Mouse (Mus musculus): ENCODE results near the gene Cxcl5. TPM values are rescaled to one million over a fixed set of nuclear protein-coding genes. Genes with fewer than 3 reads are reported as not detected.
"Not testable (repeated sequence)": the region's sequence is repeated elsewhere in the genome, so short reads cannot be mapped to it uniquely, and the experiment has no call there.

Gene Cxcl5
- polyA plus RNA-seq, 1 experiment from 2014 or later, result 0.31 TPM

GRCm38 (mm10) chr5:90789306-90790073 is 30.3 kb downstream of the Cxcl5 start:
- H3K4me3 ChIP-seq, result no peak overlapping the region
- ATAC-seq (ENCODE audit: low FRiP score, low read depth), result no peak
- H3K36me3 ChIP-seq, result no peaks in the 10 kb centered on the region
- H3K4me1 ChIP-seq (replicated peaks), result peaks cover 7% of the 10 kb centered on the region; the same call in 1 of the 2 replicates
- H3K27me3 ChIP-seq, result no peaks in the 10 kb centered on the region
- no peak overlapping the region for H3K27ac ChIP-seq (replicated peaks)
- H3K9ac ChIP-seq, result no peak overlapping the region
- WGBS, result 92% methylated on average over 11 of the region's 11 CpGs
- H3K4me2 ChIP-seq, result no peak overlapping the region
- no peaks in the 10 kb centered on the region for H3K9me3 ChIP-seq

- 76% methylated on average over 8 of the region's 8 CpGs for WGBS
- Histone ChIP-seq H3K4me2 (no peak overlapping the region), H3K9ac (no peak overlapping the region), H3K4me1 (replicated peaks) (peaks cover 7% of the 10 kb centered on the region; the same call in 1 of the 2 replicates), H3K27me3 (no peaks in the 10 kb centered on the region), H3K9me3 (no peaks in the 10 kb centered on the region), H3K36me3 (no peaks in the 10 kb centered on the region), H3K4me3 (no peak overlapping the region), H3K27ac (replicated peaks) (no peak overlapping the region)
- no peak for ATAC-seq (ENCODE audit: low FRiP score, low read depth)
Observed at GRCm38 (mm10) chr5:90790074-90790502, 30.9 kb downstream of the Cxcl5 start.

- H3K27me3 ChIP-seq, result no peaks in the 10 kb centered on the region
- 72% methylated on average over 5 of the region's 5 CpGs for WGBS
- no peak within 1 kb of the TSS for H3K4me3 ChIP-seq
- no peak for ATAC-seq (ENCODE audit: low FRiP score, low read depth)
- no peak within 1 kb of the TSS for H3K9ac ChIP-seq
- no peaks in the 10 kb centered on the region for H3K9me3 ChIP-seq
- no peak within 1 kb of the TSS for H3K4me2 ChIP-seq
- H3K36me3 ChIP-seq, result no peaks in the 10 kb centered on the region
- H3K4me1 ChIP-seq (replicated peaks), result no peaks in the 10 kb centered on the region
- no peak within 1 kb of the TSS for H3K27ac ChIP-seq (replicated peaks)
Observed at GRCm38 (mm10) chr5:90794195-90794625, 35.0 kb downstream of the Cxcl5 start, which contains the start of gene Cxcl15. Cxcl15 (plus strand) TSS chr5:90794534.

GRCm38 (mm10) chr5:90795392-90795791 is 36.2 kb downstream of the Cxcl5 start:
- H3K27me3 ChIP-seq; ATAC-seq (ENCODE audit: low FRiP score, low read depth); H3K9ac ChIP-seq; H3K36me3 ChIP-seq; H3K9me3 ChIP-seq; H3K4me2 ChIP-seq; H3K4me3 ChIP-seq; H3K27ac ChIP-seq (replicated peaks); H3K4me1 ChIP-seq (replicated peaks): not testable (repeated sequence)
- 95% methylated on average over 2 of the region's 2 CpGs for WGBS

- Histone ChIP-seq H3K4me3 (no peak overlapping the region), H3K9ac (no peak overlapping the region), H3K4me2 (no peak overlapping the region), H3K27me3 (no peaks in the 10 kb centered on the region), H3K27ac (replicated peaks) (no peak overlapping the region), H3K4me1 (replicated peaks) (no peaks in the 10 kb centered on the region), H3K36me3 (no peaks in the 10 kb centered on the region), H3K9me3 (no peaks in the 10 kb centered on the region)
- ATAC-seq (ENCODE audit: low FRiP score, low read depth), result no peak
Observed at GRCm38 (mm10) chr5:90804574-90804973, 45.4 kb downstream of the Cxcl5 start.

- Histone ChIP-seq H3K4me3 (no peak overlapping the region), H3K27me3 (no peaks in the 10 kb centered on the region), H3K4me2 (no peak overlapping the region), H3K27ac (replicated peaks) (no peak overlapping the region), H3K36me3 (no peaks in the 10 kb centered on the region), H3K9ac (no peak overlapping the region), H3K4me1 (replicated peaks) (no peaks in the 10 kb centered on the region), H3K9me3 (no peaks in the 10 kb centered on the region)
- no peak for ATAC-seq (ENCODE audit: low FRiP score, low read depth)
Observed at GRCm38 (mm10) chr5:90806050-90806449, 46.9 kb downstream of the Cxcl5 start.

GRCm38 (mm10) chr5:90807176-90807950 is 48.2 kb downstream of the Cxcl5 start:
- Histone ChIP-seq H3K9me3 (no peaks in the 10 kb centered on the region), H3K4me1 (replicated peaks) (no peaks in the 10 kb centered on the region), H3K4me3 (no peak overlapping the region), H3K27me3 (no peaks in the 10 kb centered on the region), H3K36me3 (no peaks in the 10 kb centered on the region), H3K9ac (no peak overlapping the region), H3K27ac (replicated peaks) (no peak overlapping the region), H3K4me2 (no peak overlapping the region)
- ATAC-seq (ENCODE audit: low FRiP score, low read depth), result no peak
- 88% methylated on average over 3 of the region's 3 CpGs for WGBS

Small RNA genes within 50 kb of the gene (microRNA-seq; reads per million reads assigned to microRNA genes)
- not detected for gene Gm24322

Other genes starting within 250 kb of the Cxcl5 start
- gene Afm, start 240.4 kb upstream of the Cxcl5 start, polyA plus RNA-seq (2015; fragmentation: Nextera tagmentation; extraction: Ambion mirVana), result not detected in 2 replicates
- 0.08 TPM in 1 of 2 replicates, not detected in the other for gene 5830473C10Rik, start 198.3 kb upstream of the Cxcl5 start, polyA plus RNA-seq (2015; fragmentation: Nextera tagmentation; extraction: Ambion mirVana)
- 2.4 TPM in 2 replicates for gene Rassf6, start 118.7 kb upstream of the Cxcl5 start, polyA plus RNA-seq (2015; fragmentation: Nextera tagmentation; extraction: Ambion mirVana)
- 1.4 and 1.9 TPM in 2 replicates for gene Ppbp, start 9.2 kb downstream of the Cxcl5 start, polyA plus RNA-seq (2015; fragmentation: Nextera tagmentation; extraction: Ambion mirVana)
- 43.0 and 61.1 TPM in 2 replicates for gene Pf4, start 13.1 kb downstream of the Cxcl5 start, polyA plus RNA-seq (2015; fragmentation: Nextera tagmentation; extraction: Ambion mirVana)
- gene Cxcl3, start 26.7 kb downstream of the Cxcl5 start, polyA plus RNA-seq (2015; fragmentation: Nextera tagmentation; extraction: Ambion mirVana), result 0.19 and 0.31 TPM in 2 replicates
- not detected in 2 replicates for gene Cxcl15, start 35.2 kb downstream of the Cxcl5 start, polyA plus RNA-seq (2015; fragmentation: Nextera tagmentation; extraction: Ambion mirVana)
- gene Cxcl1, start 131.9 kb downstream of the Cxcl5 start, polyA plus RNA-seq (2015; fragmentation: Nextera tagmentation; extraction: Ambion mirVana), result 0.35 and 0.55 TPM in 2 replicates
- not detected in 2 replicates for gene Cxcl2, start 144.5 kb downstream of the Cxcl5 start, polyA plus RNA-seq (2015; fragmentation: Nextera tagmentation; extraction: Ambion mirVana)
- gene Mthfd2l, start 171.8 kb downstream of the Cxcl5 start, polyA plus RNA-seq (2015; fragmentation: Nextera tagmentation; extraction: Ambion mirVana), result 61.7 and 68.1 TPM in 2 replicates